Mouse (Mus musculus) heart, postnatal 0 days (tissue): ENCODE measurements around the gene S1pr2.

Source experiments
- CTCF ChIP-seq: IDR thresholded peaks from 2 replicates; pipeline ENCODE4 v1.5.1; 2016; ENCODE audit warnings: antibody characterized with exemption, control low read depth, low read depth
- EP300 ChIP-seq: IDR thresholded peaks from 2 replicates; pipeline ENCODE4 v1.6.1; 2016; ENCODE audit warnings: antibody characterized with exemption, low read depth

- TF ChIP-seq CTCF: no peak
- TF ChIP-seq EP300: no peak
Observed at GRCm38 (mm10) chr9:21015571-21016130, 39.1 kb upstream of the S1pr2 start, which contains the start of gene Icam1.
